Mouse (Mus musculus): ENCODE data around the gene Prkca. TPM values are rescaled to one million over a fixed set of nuclear protein-coding genes. Genes with fewer than 3 reads are reported as not detected.

The Prkca gene
- polyA plus RNA-seq, 1 experiment: 266 TPM

GRCm38 (mm10) chr11:107929712-107930111 lies 414.0 kb downstream of the Prkca start:
- TF ChIP-seq CTCF (IDR thresholded peaks at IDR 0.05; ENCODE audit: insufficient read depth, low read depth, low read length): no peak
- TF ChIP-seq POLR2A (IDR thresholded peaks at IDR 0.05; ENCODE audit: insufficient read depth, low read depth, low read length): no peak
- Histone ChIP-seq H3K27ac (ENCODE audit: insufficient read depth, low read depth, low read length) (0 out of 2 replicates have a peak overlapping the region, but pooled peaks have one; percentile 1), H3K4me1 (ENCODE audit: control insufficient read depth, insufficient read depth, low read length) (peaks cover 13% of the 10 kb centered on the region), H3K4me3 (ENCODE audit: insufficient read depth, low read depth, low read length) (no peak overlapping the region)
- WGBS: 33% methylated on average over 3 of the region's 3 CpGs

DNA sequence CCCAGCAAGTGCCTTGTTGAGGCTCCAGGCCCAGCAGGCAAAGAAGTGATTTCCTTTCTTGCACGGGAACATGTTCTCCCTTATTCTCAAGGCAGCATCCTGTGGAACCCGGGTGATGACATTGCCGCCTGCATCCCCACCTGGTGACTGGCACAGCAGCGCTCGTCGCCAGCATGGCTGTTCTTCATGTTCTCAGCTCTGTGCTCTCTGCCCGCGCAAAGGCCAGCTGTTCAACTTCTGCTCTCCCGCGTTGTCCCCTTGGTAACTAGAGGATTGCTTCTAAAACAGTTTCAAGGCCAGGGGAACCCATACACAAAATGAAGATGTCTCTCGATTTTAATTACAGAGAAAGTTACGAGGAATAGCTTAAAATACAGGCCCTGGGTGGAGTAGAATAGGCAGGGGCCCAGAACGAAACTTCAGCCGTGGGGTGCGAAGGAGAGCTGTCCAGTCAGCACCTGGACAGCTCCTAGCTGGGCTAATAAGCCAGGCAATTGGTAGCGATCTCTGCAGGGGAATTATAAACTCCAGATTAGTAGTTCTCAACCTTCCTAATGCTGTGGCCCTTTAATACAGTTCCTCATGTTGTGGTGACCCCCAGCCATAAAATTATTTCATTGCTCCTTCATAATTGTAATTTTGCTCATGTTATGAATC lies 423.7 kb downstream of the Prkca start:
- TF ChIP-seq CTCF (IDR thresholded peaks at IDR 0.05; ENCODE audit: insufficient read depth, low read depth, low read length) (no peak), POLR2A (IDR thresholded peaks at IDR 0.05; ENCODE audit: insufficient read depth, low read depth, low read length) (no peak)
- WGBS: 37% methylated on average over 16 of the region's 16 CpGs
- peaks cover 24% of the 10 kb centered on the region for H3K4me1 ChIP-seq (ENCODE audit: control insufficient read depth, insufficient read depth, low read length)
- H3K4me3 ChIP-seq (ENCODE audit: insufficient read depth, low read depth, low read length): no peak overlapping the region
- no peak overlapping the region for H3K27ac ChIP-seq (ENCODE audit: insufficient read depth, low read depth, low read length)

DNA sequence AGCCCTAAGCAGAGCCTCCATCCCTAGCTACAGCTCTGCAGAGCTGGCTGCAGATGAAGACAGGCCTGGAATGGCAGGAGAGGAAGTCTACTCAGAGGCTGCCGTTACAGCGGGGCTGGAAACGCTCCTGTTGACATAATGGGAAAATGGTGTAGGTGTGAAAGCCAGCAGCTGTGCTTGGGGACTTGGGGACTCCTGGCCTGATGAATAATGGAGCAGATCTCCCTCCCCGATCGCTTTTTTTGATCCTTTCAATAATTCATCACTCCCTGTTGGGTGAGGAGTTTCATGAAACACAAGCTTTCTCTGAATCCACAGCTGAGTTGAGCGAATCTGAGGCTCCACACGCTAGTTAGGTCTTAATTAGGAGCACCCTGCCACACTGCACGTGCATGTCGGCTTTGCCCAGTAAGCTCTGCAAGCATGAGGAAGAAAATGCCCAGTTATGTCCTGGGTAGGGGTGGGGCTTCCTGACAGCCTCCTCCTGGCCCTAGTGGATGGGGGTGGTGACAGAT lies 425.9 kb downstream of the Prkca start:
- H3K4me1 ChIP-seq (ENCODE audit: control insufficient read depth, insufficient read depth, low read length): peaks cover 24% of the 10 kb centered on the region
- H3K4me3 ChIP-seq (ENCODE audit: insufficient read depth, low read depth, low read length): no peak overlapping the region
- peak overlapping the region; percentile 31; the same call in 1 of the 2 replicates for H3K27ac ChIP-seq (ENCODE audit: insufficient read depth, low read depth, low read length)
- 19% methylated on average over 9 of the region's 9 CpGs for WGBS
- TF ChIP-seq CTCF (IDR thresholded peaks at IDR 0.05; ENCODE audit: insufficient read depth, low read depth, low read length): no peak
- no peak for TF ChIP-seq POLR2A (IDR thresholded peaks at IDR 0.05; ENCODE audit: insufficient read depth, low read depth, low read length)

- no peak for TF ChIP-seq CTCF (IDR thresholded peaks at IDR 0.05; ENCODE audit: insufficient read depth, low read depth, low read length)
- TF ChIP-seq POLR2A (IDR thresholded peaks at IDR 0.05; ENCODE audit: insufficient read depth, low read depth, low read length): peak; percentile 87
- Histone ChIP-seq H3K4me1 (ENCODE audit: control insufficient read depth, insufficient read depth, low read length) (peaks cover 36% of the 10 kb centered on the region), H3K4me3 (ENCODE audit: insufficient read depth, low read depth, low read length) (peak within 1 kb of the TSS; percentile 68), H3K27ac (ENCODE audit: insufficient read depth, low read depth, low read length) (peak within 1 kb of the TSS; percentile 77)
- 4% methylated on average over 35 of the region's 36 CpGs for WGBS
Observed at GRCm38 (mm10) chr11:107914634-107915226, 429.0 kb downstream of the Prkca start, which contains the start of gene Cacng5. Gene Cacng5, minus strand, starts transcription at chr11:107915055.

DNA sequence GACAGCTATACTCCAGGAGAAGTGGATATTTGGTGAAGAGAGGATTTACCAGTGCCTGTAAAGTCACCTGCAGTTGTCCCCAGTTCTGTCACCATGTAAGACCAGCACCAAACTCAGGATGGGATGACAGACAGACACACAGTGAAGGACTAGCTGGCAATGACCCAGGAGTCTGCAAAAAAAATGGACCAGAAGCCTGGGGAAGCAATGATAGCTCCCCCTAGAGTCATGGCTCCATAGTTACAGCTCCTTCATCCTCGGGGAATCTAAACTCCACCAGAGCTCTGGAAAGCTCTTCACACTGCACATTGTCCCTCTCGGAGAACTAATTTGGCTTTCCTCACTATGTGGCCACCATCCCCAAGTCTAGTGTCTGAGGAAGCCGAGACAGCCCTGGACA lies 430.4 kb downstream of the Prkca start:
- peak overlapping the region; percentile 86 for H3K27ac ChIP-seq (ENCODE audit: insufficient read depth, low read depth, low read length)
- WGBS: 19% methylated on average over 3 of the region's 3 CpGs
- peaks cover 36% of the 10 kb centered on the region for H3K4me1 ChIP-seq (ENCODE audit: control insufficient read depth, insufficient read depth, low read length)
- H3K4me3 ChIP-seq (ENCODE audit: insufficient read depth, low read depth, low read length): peak overlapping the region; percentile 68
- no peak for TF ChIP-seq CTCF (IDR thresholded peaks at IDR 0.05; ENCODE audit: insufficient read depth, low read depth, low read length)
- TF ChIP-seq POLR2A (IDR thresholded peaks at IDR 0.05; ENCODE audit: insufficient read depth, low read depth, low read length): no peak

DNA sequence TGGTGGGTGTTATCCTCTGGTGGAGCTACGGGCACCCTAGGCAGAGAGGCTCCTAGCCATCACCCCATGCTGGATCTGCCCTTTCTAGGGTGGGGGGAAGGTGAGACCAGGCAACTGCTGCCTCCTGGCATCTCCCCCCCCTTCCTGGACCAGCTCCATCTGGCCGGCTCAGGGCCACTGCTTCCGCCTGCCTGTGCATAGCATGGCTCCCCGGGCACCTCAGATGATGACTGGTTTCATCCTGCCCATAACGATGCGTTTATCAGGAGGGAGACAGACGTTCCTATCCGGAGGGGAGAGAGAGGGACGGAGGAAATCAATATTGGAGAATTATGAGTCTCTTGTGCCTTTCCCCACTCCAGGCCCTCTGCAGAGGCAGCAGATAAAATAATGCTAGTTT lies 438.4 kb downstream of the Prkca start:
- H3K27ac ChIP-seq (ENCODE audit: insufficient read depth, low read depth, low read length): peak overlapping the region; percentile 44; the same call in 1 of the 2 replicates
- 40% methylated on average over 9 of the region's 9 CpGs for WGBS
- TF ChIP-seq CTCF (IDR thresholded peaks at IDR 0.05; ENCODE audit: insufficient read depth, low read depth, low read length): no peak
- no peak for TF ChIP-seq POLR2A (IDR thresholded peaks at IDR 0.05; ENCODE audit: insufficient read depth, low read depth, low read length)
- H3K4me1 ChIP-seq (ENCODE audit: control insufficient read depth, insufficient read depth, low read length): peaks cover 49% of the 10 kb centered on the region
- H3K4me3 ChIP-seq (ENCODE audit: insufficient read depth, low read depth, low read length): no peak overlapping the region

- H3K27ac ChIP-seq (ENCODE audit: insufficient read depth, low read depth, low read length): peak overlapping the region; percentile 17; the same call in 1 of the 2 replicates
- H3K4me1 ChIP-seq (ENCODE audit: control insufficient read depth, insufficient read depth, low read length): peaks cover 48% of the 10 kb centered on the region
- H3K4me3 ChIP-seq (ENCODE audit: insufficient read depth, low read depth, low read length): no peak overlapping the region
- 34% methylated on average over 4 of the region's 4 CpGs for WGBS
- TF ChIP-seq CTCF (IDR thresholded peaks at IDR 0.05; ENCODE audit: insufficient read depth, low read depth, low read length) (no peak), POLR2A (IDR thresholded peaks at IDR 0.05; ENCODE audit: insufficient read depth, low read depth, low read length) (no peak)
Observed at GRCm38 (mm10) chr11:107903966-107904605, 439.6 kb downstream of the Prkca start.

DNA sequence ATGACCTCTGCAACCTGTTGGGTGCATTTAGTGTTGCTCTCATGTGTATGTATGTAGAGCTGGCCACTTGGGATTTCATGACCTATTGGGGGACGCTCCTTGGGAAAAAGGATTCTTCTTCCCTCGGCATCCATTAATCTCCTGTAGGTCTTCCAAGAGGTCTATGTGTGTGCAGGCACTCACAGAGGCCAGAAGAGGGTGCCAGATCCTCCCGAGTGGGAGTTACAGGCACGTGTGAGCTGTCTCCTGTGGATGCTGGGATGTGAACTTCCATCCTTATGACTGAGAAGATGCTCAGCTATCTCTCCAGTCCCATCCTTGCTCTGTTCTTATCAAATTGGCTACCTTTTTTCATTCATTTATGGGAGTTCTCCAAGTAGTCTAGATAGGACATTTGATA lies 443.3 kb downstream of the Prkca start:
- TF ChIP-seq POLR2A (IDR thresholded peaks at IDR 0.05; ENCODE audit: insufficient read depth, low read depth, low read length): no peak
- TF ChIP-seq CTCF (IDR thresholded peaks at IDR 0.05; ENCODE audit: insufficient read depth, low read depth, low read length): no peak
- 37% methylated on average over 4 of the region's 4 CpGs for WGBS
- Histone ChIP-seq H3K4me3 (ENCODE audit: insufficient read depth, low read depth, low read length) (no peak overlapping the region), H3K27ac (ENCODE audit: insufficient read depth, low read depth, low read length) (no peak overlapping the region), H3K4me1 (ENCODE audit: control insufficient read depth, insufficient read depth, low read length) (peaks cover 40% of the 10 kb centered on the region)

- H3K4me1 ChIP-seq (ENCODE audit: control insufficient read depth, insufficient read depth, low read length): peaks cover 39% of the 10 kb centered on the region
- WGBS: 14% methylated on average over 2 of the region's 2 CpGs
- 0 out of 2 replicates have a peak overlapping the region, but pooled peaks have one; percentile 56 for H3K27ac ChIP-seq (ENCODE audit: insufficient read depth, low read depth, low read length)
- TF ChIP-seq POLR2A (IDR thresholded peaks at IDR 0.05; ENCODE audit: insufficient read depth, low read depth, low read length) (no peak), CTCF (IDR thresholded peaks at IDR 0.05; ENCODE audit: insufficient read depth, low read depth, low read length) (no peak)
- H3K4me3 ChIP-seq (ENCODE audit: insufficient read depth, low read depth, low read length): no peak overlapping the region
Observed at GRCm38 (mm10) chr11:107898698-107899097, 445.0 kb downstream of the Prkca start.

Data from olfactory bulb, adult 2 months (tissue).